Mouse (Mus musculus): ENCODE results near the gene Elmo1. TPM values are rescaled to one million over a fixed set of nuclear protein-coding genes. Genes with fewer than 3 reads are reported as not detected.

Gene Elmo1
- polyA plus RNA-seq, 1 experiment from 2014 or later: 23.5 TPM

DNA sequence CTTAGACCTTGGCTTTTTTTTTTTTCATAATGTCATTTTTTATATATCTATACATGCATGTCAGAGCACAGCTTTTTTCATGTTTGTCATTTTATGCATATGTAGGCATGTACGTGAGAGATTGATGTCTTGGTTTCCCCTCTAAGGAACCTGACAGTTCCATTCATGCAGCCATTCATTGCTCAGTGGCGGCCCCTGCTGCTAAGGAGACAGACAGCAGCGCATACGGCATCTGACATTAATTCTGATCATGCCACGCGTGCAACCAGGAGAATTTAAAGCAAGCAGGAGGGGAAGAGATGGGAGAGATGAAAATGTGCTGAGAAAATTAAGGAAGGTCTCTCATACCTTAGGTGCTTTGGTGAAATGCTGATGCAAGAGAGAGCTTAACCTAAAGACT is 381.3 kb downstream of the Elmo1 start:
- no peak overlapping the region for H3K9ac ChIP-seq
- no peaks in the 10 kb centered on the region for H3K4me1 ChIP-seq
- H3K4me2 ChIP-seq (replicated peaks): 0 out of 2 replicates have a peak overlapping the region, but pooled peaks have one; percentile 8
- H3K27ac ChIP-seq (replicated peaks): no peak overlapping the region
- no peaks in the 10 kb centered on the region for H3K36me3 ChIP-seq
- no peaks in the 10 kb centered on the region for H3K9me3 ChIP-seq (replicated peaks)
- 7% methylated on average over 6 of the region's 6 CpGs for WGBS
- no peak overlapping the region for H3K4me3 ChIP-seq (replicated peaks)
- no peaks in the 10 kb centered on the region for H3K27me3 ChIP-seq
- no peak for ATAC-seq (ENCODE audit: insufficient number of reproducible peaks, low FRiP score, low TSS enrichment, low read depth)

GRCm38 (mm10) chr13:20472301-20472831 is 382.0 kb downstream of the Elmo1 start:
- no peaks in the 10 kb centered on the region for H3K4me1 ChIP-seq
- no peak for ATAC-seq (ENCODE audit: insufficient number of reproducible peaks, low FRiP score, low TSS enrichment, low read depth)
- WGBS: 40% methylated on average over 10 of the region's 10 CpGs

DNA sequence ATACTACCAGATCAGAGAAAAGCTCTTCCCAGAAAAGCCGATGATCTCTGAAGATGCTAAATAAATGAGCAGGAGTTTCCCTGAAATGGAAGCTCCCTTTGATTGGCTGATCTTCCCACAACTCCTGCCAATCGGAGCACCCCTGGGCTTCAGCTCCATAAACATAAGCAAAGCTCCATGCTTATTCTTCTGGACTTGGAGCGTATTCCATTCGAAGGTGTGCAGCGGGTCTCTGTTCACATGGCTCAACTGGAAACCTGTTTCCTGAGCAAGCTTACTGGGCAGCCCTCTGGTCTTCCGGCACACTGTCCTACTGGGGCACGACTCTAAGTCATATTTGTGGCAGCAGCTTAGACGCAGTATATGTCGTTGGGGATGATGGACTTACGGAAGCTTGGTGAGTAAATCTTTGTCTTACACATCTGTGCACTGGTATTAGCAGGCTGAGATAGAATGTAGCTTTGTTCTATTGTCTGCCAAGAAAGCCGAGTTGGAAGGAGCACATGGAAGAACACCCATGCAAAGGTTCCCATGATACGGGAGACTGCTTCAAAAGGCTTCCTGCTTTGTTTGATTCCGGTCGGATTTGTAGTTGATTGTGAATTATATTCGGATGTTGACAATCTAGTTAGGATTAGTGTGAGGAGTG is 382.6 kb downstream of the Elmo1 start:
- H3K9ac ChIP-seq: no peak overlapping the region
- no peak overlapping the region for H3K4me3 ChIP-seq (replicated peaks)
- no peak; the same call in 1 of the 2 replicates for ATAC-seq (ENCODE audit: insufficient number of reproducible peaks, low FRiP score, low TSS enrichment, low read depth)
- no peak overlapping the region for H3K4me2 ChIP-seq (replicated peaks)
- H3K9me3 ChIP-seq (replicated peaks): no peaks in the 10 kb centered on the region
- WGBS: 76% methylated on average over 15 of the region's 15 CpGs
- H3K36me3 ChIP-seq: no peaks in the 10 kb centered on the region
- H3K27me3 ChIP-seq: no peaks in the 10 kb centered on the region
- H3K4me1 ChIP-seq: no peaks in the 10 kb centered on the region
- no peak overlapping the region for H3K27ac ChIP-seq (replicated peaks)

More at GRCm38 (mm10) chr13:20472301-20472831, 382.0 kb downstream of the Elmo1 start:
- Histone ChIP-seq H3K4me2 (replicated peaks) (0 out of 2 replicates have a peak overlapping the region, but pooled peaks have one; percentile 8), H3K4me3 (replicated peaks) (no peak overlapping the region), H3K27me3 (no peaks in the 10 kb centered on the region), H3K27ac (replicated peaks) (no peak overlapping the region), H3K9me3 (replicated peaks) (no peaks in the 10 kb centered on the region), H3K9ac (no peak overlapping the region), H3K36me3 (no peaks in the 10 kb centered on the region)

GRCm38 (mm10) chr13:20473641-20474078 is 383.3 kb downstream of the Elmo1 start:
- ATAC-seq (ENCODE audit: insufficient number of reproducible peaks, low FRiP score, low TSS enrichment, low read depth): no peak
- WGBS: 64% methylated on average over 7 of the region's 7 CpGs
- Histone ChIP-seq H3K36me3 (no peaks in the 10 kb centered on the region), H3K27me3 (no peaks in the 10 kb centered on the region), H3K27ac (replicated peaks) (no peak overlapping the region), H3K9ac (no peak overlapping the region), H3K9me3 (replicated peaks) (no peaks in the 10 kb centered on the region), H3K4me2 (replicated peaks) (no peak overlapping the region), H3K4me1 (no peaks in the 10 kb centered on the region), H3K4me3 (replicated peaks) (no peak overlapping the region)

- H3K27me3 ChIP-seq: no peaks in the 10 kb centered on the region
- WGBS: 91% methylated on average over 4 of the region's 4 CpGs
- H3K4me3 ChIP-seq (replicated peaks): no peak overlapping the region
- H3K9me3 ChIP-seq (replicated peaks): no peaks in the 10 kb centered on the region
- no peak for ATAC-seq (ENCODE audit: insufficient number of reproducible peaks, low FRiP score, low TSS enrichment, low read depth)
- H3K27ac ChIP-seq (replicated peaks): no peak overlapping the region
- H3K9ac ChIP-seq: no peak overlapping the region
- no peaks in the 10 kb centered on the region for H3K4me1 ChIP-seq
- H3K36me3 ChIP-seq: no peaks in the 10 kb centered on the region
- no peak overlapping the region for H3K4me2 ChIP-seq (replicated peaks)
Measured at GRCm38 (mm10) chr13:20474600-20474999, 384.2 kb downstream of the Elmo1 start.

DNA sequence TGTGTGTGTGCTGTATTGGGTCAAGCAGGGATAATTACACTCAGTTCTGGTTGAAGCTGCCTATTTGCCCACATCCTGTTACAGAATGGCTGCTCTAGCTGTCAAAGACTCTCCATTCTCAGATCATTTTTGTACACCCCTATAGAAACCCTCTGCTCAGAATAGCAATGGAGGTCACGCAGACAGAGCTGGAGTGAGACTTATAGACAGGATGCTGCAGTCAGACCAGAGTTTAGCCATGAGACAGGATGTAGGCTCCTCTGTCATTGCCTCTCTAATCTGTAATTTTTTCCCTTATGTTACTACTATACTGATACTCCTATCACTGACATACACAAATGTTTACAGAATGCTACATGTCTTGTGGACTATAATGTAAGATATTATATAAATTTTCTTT is 391.4 kb downstream of the Elmo1 start:
- Histone ChIP-seq H3K27ac (replicated peaks) (no peak overlapping the region), H3K9me3 (replicated peaks) (no peaks in the 10 kb centered on the region), H3K4me2 (replicated peaks) (no peak overlapping the region), H3K36me3 (no peaks in the 10 kb centered on the region), H3K4me1 (no peaks in the 10 kb centered on the region), H3K4me3 (replicated peaks) (no peak overlapping the region), H3K9ac (no peak overlapping the region), H3K27me3 (no peaks in the 10 kb centered on the region)
- ATAC-seq (ENCODE audit: insufficient number of reproducible peaks, low FRiP score, low TSS enrichment, low read depth): no peak
- 77% methylated on average over 1 of the region's 1 CpGs for WGBS

DNA sequence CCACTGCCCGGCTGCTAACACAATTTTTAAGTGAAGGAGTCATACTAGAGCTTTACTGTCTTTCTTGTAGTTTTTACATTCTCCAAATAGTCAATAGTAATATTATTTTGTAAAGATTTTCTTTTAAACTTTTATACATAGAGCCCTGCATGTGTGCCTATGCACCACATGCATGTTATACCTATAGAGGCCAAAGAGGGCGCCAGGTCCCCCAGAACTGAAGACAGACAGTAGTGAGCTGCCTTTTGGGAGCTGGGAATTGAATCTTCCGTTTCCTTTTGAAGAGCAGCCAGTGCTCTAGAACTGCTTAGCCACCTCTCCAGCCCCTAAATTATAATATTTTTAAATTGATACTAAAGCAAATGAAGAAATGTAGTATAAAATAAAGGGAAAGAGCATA is 398.7 kb downstream of the Elmo1 start:
- no peak for ATAC-seq (ENCODE audit: insufficient number of reproducible peaks, low FRiP score, low TSS enrichment, low read depth)
- no peaks in the 10 kb centered on the region for H3K36me3 ChIP-seq
- 67% methylated on average over 3 of the region's 3 CpGs for WGBS

GRCm38 (mm10) chr13:20489698-20490417 is 399.5 kb downstream of the Elmo1 start:
- Histone ChIP-seq H3K4me1 (no peaks in the 10 kb centered on the region), H3K4me3 (replicated peaks) (no peak overlapping the region), H3K9me3 (replicated peaks) (no peaks in the 10 kb centered on the region), H3K36me3 (no peaks in the 10 kb centered on the region), H3K27me3 (no peaks in the 10 kb centered on the region), H3K4me2 (replicated peaks) (no peak overlapping the region), H3K9ac (no peak overlapping the region), H3K27ac (replicated peaks) (no peak overlapping the region)
- 76% methylated on average over 8 of the region's 8 CpGs for WGBS
- no peak for ATAC-seq (ENCODE audit: insufficient number of reproducible peaks, low FRiP score, low TSS enrichment, low read depth)

More for the DNA sequence above, 398.7 kb downstream of the Elmo1 start:
- Histone ChIP-seq H3K9me3 (replicated peaks) (no peaks in the 10 kb centered on the region), H3K4me2 (replicated peaks) (no peak overlapping the region), H3K4me1 (no peaks in the 10 kb centered on the region), H3K4me3 (replicated peaks) (no peak overlapping the region), H3K27ac (replicated peaks) (no peak overlapping the region), H3K9ac (no peak overlapping the region), H3K27me3 (no peaks in the 10 kb centered on the region)

DNA sequence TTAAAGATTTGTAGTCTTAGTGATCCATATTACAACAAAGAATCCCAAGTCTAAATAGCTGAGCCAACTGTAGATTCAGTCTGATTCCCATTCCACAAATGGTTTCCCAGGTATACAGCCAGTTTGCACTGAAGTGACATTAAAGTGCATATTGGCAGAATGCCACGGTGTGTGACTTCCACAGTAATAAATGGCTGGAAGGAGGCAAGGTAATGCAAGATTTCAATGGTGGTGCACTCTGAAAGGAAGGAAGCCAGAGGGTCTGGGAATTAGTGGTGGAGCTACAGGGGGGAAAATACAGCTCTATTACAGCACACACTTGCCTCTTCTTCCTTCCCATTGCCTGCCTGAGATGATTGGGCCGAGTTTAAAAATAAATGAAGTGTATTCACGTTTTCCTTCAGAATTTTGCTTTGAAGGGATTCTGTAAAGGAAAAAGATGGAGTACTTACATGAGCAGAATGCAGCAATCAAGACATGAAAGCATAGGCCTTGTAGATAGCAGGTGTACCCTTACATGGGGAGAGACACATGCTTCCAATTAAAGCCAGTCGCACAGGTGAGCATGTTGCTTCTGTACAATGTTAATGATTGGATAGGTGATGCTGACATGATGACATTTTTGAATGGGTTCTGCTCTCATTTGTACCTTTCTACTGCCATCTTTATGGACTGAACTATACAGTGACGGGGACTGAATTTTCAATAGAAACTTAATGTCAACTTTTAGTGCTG is 400.6 kb downstream of the Elmo1 start:
- Histone ChIP-seq H3K4me3 (replicated peaks) (no peak overlapping the region), H3K9ac (no peak overlapping the region), H3K4me1 (no peaks in the 10 kb centered on the region), H3K36me3 (no peaks in the 10 kb centered on the region), H3K27me3 (no peaks in the 10 kb centered on the region), H3K27ac (replicated peaks) (no peak overlapping the region), H3K9me3 (replicated peaks) (no peaks in the 10 kb centered on the region), H3K4me2 (replicated peaks) (no peak overlapping the region)
- 76% methylated on average over 5 of the region's 5 CpGs for WGBS
- ATAC-seq (ENCODE audit: insufficient number of reproducible peaks, low FRiP score, low TSS enrichment, low read depth): no peak

GRCm38 (mm10) chr13:20491666-20492065 is 401.3 kb downstream of the Elmo1 start:
- no peak for ATAC-seq (ENCODE audit: insufficient number of reproducible peaks, low FRiP score, low TSS enrichment, low read depth)
- no peak overlapping the region for H3K4me2 ChIP-seq (replicated peaks)
- H3K36me3 ChIP-seq: no peaks in the 10 kb centered on the region
- H3K9ac ChIP-seq: no peak overlapping the region
- H3K27ac ChIP-seq (replicated peaks): no peak overlapping the region
- WGBS: 73% methylated on average over 3 of the region's 3 CpGs
- H3K4me1 ChIP-seq: no peaks in the 10 kb centered on the region
- H3K4me3 ChIP-seq (replicated peaks): no peak overlapping the region
- no peaks in the 10 kb centered on the region for H3K9me3 ChIP-seq (replicated peaks)
- H3K27me3 ChIP-seq: no peaks in the 10 kb centered on the region

- ATAC-seq (ENCODE audit: insufficient number of reproducible peaks, low FRiP score, low TSS enrichment, low read depth): no peak
- no peak overlapping the region for H3K27ac ChIP-seq (replicated peaks)
- no peaks in the 10 kb centered on the region for H3K4me1 ChIP-seq
- 66% methylated on average over 6 of the region's 6 CpGs for WGBS
- H3K27me3 ChIP-seq: no peaks in the 10 kb centered on the region
- no peak overlapping the region for H3K4me3 ChIP-seq (replicated peaks)
- H3K4me2 ChIP-seq (replicated peaks): no peak overlapping the region
- no peaks in the 10 kb centered on the region for H3K36me3 ChIP-seq
- H3K9ac ChIP-seq: no peak overlapping the region
- H3K9me3 ChIP-seq (replicated peaks): no peaks in the 10 kb centered on the region
Measured at GRCm38 (mm10) chr13:20494047-20494739, 403.8 kb downstream of the Elmo1 start.
